Mouse (Mus musculus): ENCODE results near the gene Pcbp2. TPM values are rescaled to one million over a fixed set of nuclear protein-coding genes. Genes with fewer than 3 reads are reported as not detected.
A peak's percentile ranks its signal among the peaks of the same experiment; 100 is the strongest.

Pcbp2 gene
- polyA plus RNA-seq, 1 experiment from 2014 or later: 302 TPM

- no peaks in the 10 kb centered on the region for H3K9me3 ChIP-seq (ENCODE audit: control insufficient read depth, low read depth, low read length)
- H3K4me1 ChIP-seq (ENCODE audit: control insufficient read depth, insufficient read depth, low read length): no peaks in the 10 kb centered on the region
- no peaks in the 10 kb centered on the region for H3K36me3 ChIP-seq (ENCODE audit: control insufficient read depth, insufficient read depth, low read length)
- 56% methylated on average over 8 of the region's 8 CpGs for WGBS
- H3K27me3 ChIP-seq (ENCODE audit: control insufficient read depth, insufficient read depth, low read length): no peaks in the 10 kb centered on the region
- no peak within 1 kb of the TSS for H3K4me3 ChIP-seq (ENCODE audit: low read depth, low read length)
- ATAC-seq (ENCODE audit: insufficient number of reproducible peaks, insufficient read depth, low FRiP score, low read depth): no peak
- H3K27ac ChIP-seq (ENCODE audit: low read length): no peak within 1 kb of the TSS
- H3K4me2 ChIP-seq (replicated peaks; ENCODE audit: low read depth, low read length): no peak within 1 kb of the TSS
- H3K9ac ChIP-seq (replicated peaks; ENCODE audit: low read depth, low read length): no peak within 1 kb of the TSS; the same call in 1 of the 2 replicates
Measured at GRCm38 (mm10) chr15:102445146-102445545, 25.2 kb upstream of the Pcbp2 start, which contains the start of gene Amhr2. Gene Amhr2 (plus strand): TSS chr15:102445367.

- no peak overlapping the region for H3K9ac ChIP-seq (replicated peaks; ENCODE audit: low read depth, low read length)
- no peaks in the 10 kb centered on the region for H3K9me3 ChIP-seq (ENCODE audit: control insufficient read depth, low read depth, low read length)
- H3K36me3 ChIP-seq (ENCODE audit: control insufficient read depth, insufficient read depth, low read length): no peaks in the 10 kb centered on the region
- no peak overlapping the region for H3K27ac ChIP-seq (ENCODE audit: low read length)
- no peak overlapping the region for H3K4me2 ChIP-seq (replicated peaks; ENCODE audit: low read depth, low read length)
- no peak overlapping the region for H3K4me3 ChIP-seq (ENCODE audit: low read depth, low read length)
- H3K27me3 ChIP-seq (ENCODE audit: control insufficient read depth, insufficient read depth, low read length): no peaks in the 10 kb centered on the region
- H3K4me1 ChIP-seq (ENCODE audit: control insufficient read depth, insufficient read depth, low read length): no peaks in the 10 kb centered on the region
- WGBS: 26% methylated on average over 6 of the region's 6 CpGs
- no peak for ATAC-seq (ENCODE audit: insufficient number of reproducible peaks, insufficient read depth, low FRiP score, low read depth)
Measured at GRCm38 (mm10) chr15:102446448-102446847, 23.9 kb upstream of the Pcbp2 start.

GRCm38 (mm10) chr15:102449366-102449765, 21.0 kb upstream of the Pcbp2 start:
- Histone ChIP-seq H3K27ac (ENCODE audit: low read length) (no peak overlapping the region), H3K9ac (replicated peaks; ENCODE audit: low read depth, low read length) (no peak overlapping the region), H3K9me3 (ENCODE audit: control insufficient read depth, low read depth, low read length) (no peaks in the 10 kb centered on the region), H3K4me3 (ENCODE audit: low read depth, low read length) (no peak overlapping the region), H3K36me3 (ENCODE audit: control insufficient read depth, insufficient read depth, low read length) (no peaks in the 10 kb centered on the region), H3K4me1 (ENCODE audit: control insufficient read depth, insufficient read depth, low read length) (0 out of 2 replicates have a peak, but pooled peaks cover 2% of the 10 kb centered on the region), H3K27me3 (ENCODE audit: control insufficient read depth, insufficient read depth, low read length) (no peaks in the 10 kb centered on the region), H3K4me2 (replicated peaks; ENCODE audit: low read depth, low read length) (no peak overlapping the region)
- WGBS: 52% methylated on average over 8 of the region's 8 CpGs
- no peak for ATAC-seq (ENCODE audit: insufficient number of reproducible peaks, insufficient read depth, low FRiP score, low read depth)

GRCm38 (mm10) chr15:102450928-102451327, 19.4 kb upstream of the Pcbp2 start:
- WGBS: 37% methylated on average over 7 of the region's 7 CpGs
- ATAC-seq (ENCODE audit: insufficient number of reproducible peaks, insufficient read depth, low FRiP score, low read depth): no peak
- H3K4me2 ChIP-seq (replicated peaks; ENCODE audit: low read depth, low read length): no peak overlapping the region

GRCm38 (mm10) chr15:102451666-102452430, 18.5 kb upstream of the Pcbp2 start:
- 0 out of 2 replicates have a peak, but pooled peaks cover 2% of the 10 kb centered on the region for H3K4me1 ChIP-seq (ENCODE audit: control insufficient read depth, insufficient read depth, low read length)
- ATAC-seq (ENCODE audit: insufficient number of reproducible peaks, insufficient read depth, low FRiP score, low read depth): no peak
- no peak overlapping the region for H3K27ac ChIP-seq (ENCODE audit: low read length)
- no peak overlapping the region for H3K9ac ChIP-seq (replicated peaks; ENCODE audit: low read depth, low read length)
- no peak overlapping the region for H3K4me3 ChIP-seq (ENCODE audit: low read depth, low read length)
- WGBS: 78% methylated on average over 26 of the region's 26 CpGs
- no peak overlapping the region for H3K4me2 ChIP-seq (replicated peaks; ENCODE audit: low read depth, low read length)
- H3K9me3 ChIP-seq (ENCODE audit: control insufficient read depth, low read depth, low read length): no peaks in the 10 kb centered on the region
- H3K36me3 ChIP-seq (ENCODE audit: control insufficient read depth, insufficient read depth, low read length): no peaks in the 10 kb centered on the region
- no peaks in the 10 kb centered on the region for H3K27me3 ChIP-seq (ENCODE audit: control insufficient read depth, insufficient read depth, low read length)

More at GRCm38 (mm10) chr15:102450928-102451327, 19.4 kb upstream of the Pcbp2 start:
- H3K4me3 ChIP-seq (ENCODE audit: low read depth, low read length): no peak overlapping the region
- H3K36me3 ChIP-seq (ENCODE audit: control insufficient read depth, insufficient read depth, low read length): no peaks in the 10 kb centered on the region
- H3K9ac ChIP-seq (replicated peaks; ENCODE audit: low read depth, low read length): no peak overlapping the region
- no peaks in the 10 kb centered on the region for H3K27me3 ChIP-seq (ENCODE audit: control insufficient read depth, insufficient read depth, low read length)
- H3K9me3 ChIP-seq (ENCODE audit: control insufficient read depth, low read depth, low read length): no peaks in the 10 kb centered on the region
- 0 out of 2 replicates have a peak, but pooled peaks cover 2% of the 10 kb centered on the region for H3K4me1 ChIP-seq (ENCODE audit: control insufficient read depth, insufficient read depth, low read length)
- H3K27ac ChIP-seq (ENCODE audit: low read length): no peak overlapping the region

GRCm38 (mm10) chr15:102455993-102456392, 14.3 kb upstream of the Pcbp2 start:
- Histone ChIP-seq H3K9me3 (ENCODE audit: control insufficient read depth, low read depth, low read length) (no peaks in the 10 kb centered on the region), H3K4me3 (ENCODE audit: low read depth, low read length) (no peak overlapping the region), H3K9ac (replicated peaks; ENCODE audit: low read depth, low read length) (no peak overlapping the region), H3K27ac (ENCODE audit: low read length) (no peak overlapping the region), H3K27me3 (ENCODE audit: control insufficient read depth, insufficient read depth, low read length) (no peaks in the 10 kb centered on the region), H3K36me3 (ENCODE audit: control insufficient read depth, insufficient read depth, low read length) (no peaks in the 10 kb centered on the region), H3K4me2 (replicated peaks; ENCODE audit: low read depth, low read length) (no peak overlapping the region), H3K4me1 (ENCODE audit: control insufficient read depth, insufficient read depth, low read length) (0 out of 2 replicates have a peak, but pooled peaks cover 6% of the 10 kb centered on the region)
- 36% methylated on average over 6 of the region's 6 CpGs for WGBS
- no peak for ATAC-seq (ENCODE audit: insufficient number of reproducible peaks, insufficient read depth, low FRiP score, low read depth)

- no peak for ATAC-seq (ENCODE audit: insufficient number of reproducible peaks, insufficient read depth, low FRiP score, low read depth)
- Histone ChIP-seq H3K27ac (ENCODE audit: low read length) (no peak overlapping the region; the same call in 1 of the 2 replicates), H3K4me1 (ENCODE audit: control insufficient read depth, insufficient read depth, low read length) (0 out of 2 replicates have a peak, but pooled peaks cover 4% of the 10 kb centered on the region), H3K4me3 (ENCODE audit: low read depth, low read length) (peak overlapping the region; percentile 37; the same call in 1 of the 2 replicates), H3K36me3 (ENCODE audit: control insufficient read depth, insufficient read depth, low read length) (no peaks in the 10 kb centered on the region), H3K4me2 (replicated peaks; ENCODE audit: low read depth, low read length) (peak overlapping the region; percentile 55), H3K27me3 (ENCODE audit: control insufficient read depth, insufficient read depth, low read length) (no peaks in the 10 kb centered on the region), H3K9ac (replicated peaks; ENCODE audit: low read depth, low read length) (no peak overlapping the region), H3K9me3 (ENCODE audit: control insufficient read depth, low read depth, low read length) (no peaks in the 10 kb centered on the region)
- whole genome bisulfite sequencing: 75% methylated on average over 5 of the region's 5 CpGs
Measured at GRCm38 (mm10) chr15:102458050-102458736, 12.1 kb upstream of the Pcbp2 start.

- Histone ChIP-seq H3K4me2 (replicated peaks; ENCODE audit: low read depth, low read length) (peak within 1 kb of the TSS; percentile 55), H3K4me3 (ENCODE audit: low read depth, low read length) (peak within 1 kb of the TSS; percentile 37), H3K27me3 (ENCODE audit: control insufficient read depth, insufficient read depth, low read length) (no peaks in the 10 kb centered on the region), H3K4me1 (ENCODE audit: control insufficient read depth, insufficient read depth, low read length) (0 out of 2 replicates have a peak, but pooled peaks cover 4% of the 10 kb centered on the region), H3K36me3 (ENCODE audit: control insufficient read depth, insufficient read depth, low read length) (no peaks in the 10 kb centered on the region), H3K9ac (replicated peaks; ENCODE audit: low read depth, low read length) (no peak within 1 kb of the TSS), H3K27ac (ENCODE audit: low read length) (no peak within 1 kb of the TSS; the same call in 1 of the 2 replicates), H3K9me3 (ENCODE audit: control insufficient read depth, low read depth, low read length) (no peaks in the 10 kb centered on the region)
- ATAC-seq (ENCODE audit: insufficient number of reproducible peaks, insufficient read depth, low FRiP score, low read depth): peak; percentile 86
- under 1% methylated on average over 19 of the region's 19 CpGs for WGBS
Measured at GRCm38 (mm10) chr15:102458904-102459317, 11.4 kb upstream of the Pcbp2 start, which contains the start of gene Prr13. Gene Prr13 (plus strand): TSS chr15:102459028.
